Mouse (Mus musculus) adrenal gland, adult (tissue): Measurements from ENCODE around the gene Srsf2.
"Not testable (repeated sequence)": the region's sequence is repeated elsewhere in the genome, so short reads cannot be mapped to it uniquely, and the experiment has no call there.

Experiments
- DNase-seq, 2 experiments: peaks; one replicate each; pipeline ENCODE4 v3.0.0; 2022 to 2023; ENCODE audit warnings: low spot score in 1 of 2; ENCODE audit not compliant: inconsistent age in 2 of 2

The Srsf2 gene

DNA sequence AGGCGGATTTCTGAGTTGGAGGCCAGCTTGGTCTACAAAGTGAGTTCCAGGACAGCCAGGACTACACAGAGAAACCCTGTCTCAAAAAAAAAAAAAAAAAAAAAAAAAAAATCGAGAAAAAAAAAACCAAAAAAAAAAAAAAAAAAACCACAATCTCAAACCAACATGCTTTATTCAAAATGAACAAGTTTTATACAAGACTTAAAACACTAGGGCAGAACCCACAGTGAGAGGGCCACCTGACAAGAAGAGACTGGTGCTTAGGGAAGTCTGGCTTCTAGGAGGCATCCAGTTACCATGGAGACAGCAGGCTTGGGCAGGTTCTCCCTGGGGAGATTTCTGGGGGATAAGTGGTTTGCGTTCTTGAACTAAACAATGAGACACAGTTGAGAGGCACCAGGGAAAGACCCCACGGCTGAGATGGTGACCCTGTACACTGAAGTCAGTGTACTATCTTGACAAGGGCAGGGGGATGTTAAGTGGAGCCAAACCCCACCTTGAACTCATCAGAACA is 20.7 kb downstream of the Srsf2 start:
- DNase-seq = no peak

GRCm38 (mm10) chr11:116827534-116828165 is 25.2 kb downstream of the Srsf2 start, which contains the start of gene Mxra7:
Gene Mxra7 (minus strand): TSS chr11:116828046.
- DNase-seq = peak; percentile 90 to 95

GRCm38 (mm10) chr11:116826550-116827504 is 26.1 kb downstream of the Srsf2 start:
- DNase-seq = peak; percentile 33 to 57

DNA sequence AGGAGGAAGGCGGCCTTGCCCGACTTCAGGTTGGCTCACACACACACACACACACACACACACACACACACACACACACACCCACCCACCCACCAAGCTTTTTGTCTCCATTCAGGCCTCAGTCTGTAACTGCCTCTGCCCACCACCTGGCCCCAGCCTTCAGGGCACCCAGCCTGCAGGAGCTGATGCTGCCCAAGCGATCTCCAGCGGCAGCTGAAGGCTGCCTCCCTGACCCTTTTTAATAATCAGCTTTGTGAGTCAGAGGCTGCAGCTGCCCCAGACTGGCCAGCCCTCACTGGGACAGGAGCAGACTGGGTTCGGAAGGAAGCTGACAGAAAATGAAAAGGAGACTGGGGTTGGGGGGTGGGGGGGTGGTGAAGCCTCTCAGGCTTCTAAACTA is 27.7 kb downstream of the Srsf2 start:
- DNase-seq = peak; percentile 69 to 81

- DNase-seq = not testable (repeated sequence)
Observed at GRCm38 (mm10) chr11:116823885-116824284, 29.0 kb downstream of the Srsf2 start.

DNA sequence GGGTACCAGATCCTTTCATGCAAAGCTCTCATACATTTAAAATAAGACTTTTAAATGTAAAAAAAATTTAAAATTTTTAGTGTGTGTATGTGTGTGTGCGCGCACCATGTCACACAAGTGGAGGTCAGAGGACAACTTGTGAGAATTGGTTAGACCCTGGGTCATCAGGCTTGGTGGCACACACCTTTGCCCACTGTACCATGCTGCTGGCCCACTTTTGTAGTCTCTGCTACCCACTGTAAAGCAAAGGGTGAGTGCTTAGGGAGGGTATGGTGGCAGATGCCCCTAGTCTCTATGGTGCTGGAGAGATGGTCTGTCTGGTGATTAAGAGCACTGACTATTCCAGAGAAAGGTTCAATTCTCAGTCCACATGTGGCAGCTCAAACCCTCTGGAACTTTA is 29.6 kb downstream of the Srsf2 start:
- no peak for DNase-seq

- DNase-seq = no peak
Observed at GRCm38 (mm10) chr11:116822626-116823025, 30.3 kb downstream of the Srsf2 start.

DNA sequence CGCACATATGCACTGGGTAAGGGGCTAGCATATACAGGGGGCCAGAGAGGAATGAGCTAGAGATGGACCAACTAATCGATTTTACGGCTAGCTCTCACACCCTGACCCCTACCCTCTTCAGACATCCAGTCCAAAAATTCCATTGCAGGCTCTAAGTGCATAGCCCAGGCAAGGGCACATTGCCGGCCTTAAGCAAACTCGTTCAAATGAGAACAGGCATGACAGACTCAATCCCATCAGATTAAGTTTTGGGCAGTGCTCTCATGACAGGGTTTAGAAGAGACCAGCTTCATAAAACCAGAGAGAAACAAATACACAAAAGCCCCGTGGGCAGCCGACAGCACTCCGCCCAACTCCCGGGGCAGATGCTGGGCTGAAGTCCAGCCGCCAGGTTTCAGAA is 30.7 kb downstream of the Srsf2 start:
- DNase-seq = no peak

DNA sequence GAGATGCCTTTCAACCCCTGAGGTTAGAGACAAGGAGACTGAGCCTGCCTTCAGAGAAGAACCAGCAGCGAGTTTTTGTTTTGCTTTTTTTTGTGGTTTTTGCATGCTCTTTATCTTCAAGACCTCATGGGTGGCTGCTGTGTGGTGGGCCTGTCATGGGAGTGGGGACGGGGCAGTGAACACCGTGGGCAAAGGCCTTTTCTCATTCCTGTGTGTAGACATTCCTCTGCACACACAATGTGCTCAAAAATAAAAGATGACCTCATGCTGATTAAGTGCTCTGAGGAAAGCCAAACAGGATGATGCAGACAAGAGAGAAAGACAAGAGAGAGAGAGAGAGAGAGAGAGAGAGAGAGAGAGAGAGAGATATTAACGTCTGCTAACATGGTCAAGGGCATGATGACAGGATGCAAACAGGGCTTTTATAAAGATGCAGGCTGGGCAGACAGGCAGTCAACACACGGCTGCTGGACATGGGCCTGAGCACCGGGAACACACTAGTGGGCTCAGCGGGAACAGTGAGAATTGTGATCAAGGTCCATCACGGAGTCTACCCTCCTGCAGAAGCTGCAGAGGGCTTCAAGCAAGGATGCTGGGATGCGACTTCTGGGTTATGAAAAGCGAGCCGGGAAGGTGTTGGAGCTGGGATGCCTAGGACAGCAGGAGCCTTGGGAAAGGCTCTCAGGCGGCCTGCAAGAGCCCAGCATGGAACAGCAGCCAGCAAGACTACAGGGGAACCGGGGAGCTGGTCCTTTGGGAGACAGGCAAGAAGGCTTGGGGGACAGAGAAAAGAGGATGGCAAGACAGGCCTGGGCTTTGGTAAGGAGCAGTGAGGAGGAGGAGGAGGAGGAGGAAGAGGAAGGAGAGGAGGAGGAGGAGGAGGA is 31.6 kb downstream of the Srsf2 start:
- no peak for DNase-seq

- no peak for DNase-seq
Observed at GRCm38 (mm10) chr11:116819932-116820593, 32.8 kb downstream of the Srsf2 start.

DNA sequence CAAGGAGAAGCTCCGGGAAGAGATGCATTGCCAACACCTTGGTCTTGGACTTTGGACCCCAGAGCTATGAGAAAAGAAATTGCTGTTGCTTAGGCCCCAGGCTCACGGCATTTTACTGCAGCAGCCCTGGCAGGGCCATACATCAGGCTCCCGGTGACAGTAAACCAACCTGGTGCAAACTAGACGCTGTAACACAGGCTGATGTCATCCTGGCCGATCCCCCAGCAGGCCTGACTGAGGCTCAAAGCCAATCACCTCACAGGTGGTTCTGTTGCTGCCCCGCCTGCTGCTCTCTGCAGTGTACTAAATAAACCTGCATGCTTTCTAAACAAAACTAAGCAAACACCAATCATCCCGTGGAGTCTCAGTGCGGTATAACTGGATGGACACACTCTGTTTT is 34.2 kb downstream of the Srsf2 start:
- DNase-seq = peak in 1 of 2 experiments; percentile 38

- DNase-seq = no peak
Observed at GRCm38 (mm10) chr11:116817567-116817966, 35.3 kb downstream of the Srsf2 start.

DNA sequence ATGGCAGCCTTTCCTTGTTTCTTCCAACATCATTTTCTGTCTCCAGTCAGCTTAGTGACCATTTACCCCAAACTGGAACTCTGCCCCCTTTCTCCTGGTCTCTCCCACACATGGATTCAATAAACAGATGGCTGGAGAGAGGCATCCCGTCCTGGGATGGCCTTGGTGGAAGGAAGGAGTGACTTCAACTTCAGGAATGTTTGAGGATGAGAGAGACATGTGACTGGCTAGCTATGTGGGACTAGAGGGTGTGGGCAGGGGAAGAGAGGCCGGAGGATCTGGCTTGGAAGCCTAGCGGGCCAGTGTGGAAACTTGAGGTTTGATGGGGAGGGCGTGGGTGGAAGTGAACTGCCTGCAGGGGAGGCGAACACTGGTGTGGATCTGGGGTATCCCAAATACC is 36.1 kb downstream of the Srsf2 start:
- DNase-seq = peak; percentile 77 to 79

DNA sequence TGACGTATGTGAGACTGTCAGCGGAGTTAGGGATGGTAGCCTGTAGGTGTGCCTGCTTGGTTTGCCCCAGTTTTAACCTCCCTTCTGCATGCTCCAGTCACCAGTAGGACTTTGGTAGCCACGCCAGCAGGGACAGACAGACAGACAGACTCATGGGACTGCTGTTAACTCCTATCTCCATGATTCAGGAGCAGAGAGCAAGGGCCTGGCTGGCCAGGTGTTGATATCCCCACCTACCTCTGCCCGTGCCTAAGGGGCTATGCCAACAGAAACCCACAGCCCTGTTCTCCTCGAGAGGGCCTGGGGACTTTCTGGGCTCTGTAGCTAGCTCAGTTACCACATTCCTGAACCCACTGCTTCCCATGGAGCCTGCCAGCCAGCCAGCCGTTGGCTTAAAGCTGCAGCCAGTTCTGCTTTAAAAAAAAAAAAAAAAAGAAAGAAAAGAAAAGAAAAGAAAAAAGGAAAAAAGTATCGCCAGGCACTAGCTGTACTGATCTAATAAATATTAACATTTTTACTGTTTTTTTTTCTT is 37.9 kb downstream of the Srsf2 start:
- DNase-seq = no peak

DNA sequence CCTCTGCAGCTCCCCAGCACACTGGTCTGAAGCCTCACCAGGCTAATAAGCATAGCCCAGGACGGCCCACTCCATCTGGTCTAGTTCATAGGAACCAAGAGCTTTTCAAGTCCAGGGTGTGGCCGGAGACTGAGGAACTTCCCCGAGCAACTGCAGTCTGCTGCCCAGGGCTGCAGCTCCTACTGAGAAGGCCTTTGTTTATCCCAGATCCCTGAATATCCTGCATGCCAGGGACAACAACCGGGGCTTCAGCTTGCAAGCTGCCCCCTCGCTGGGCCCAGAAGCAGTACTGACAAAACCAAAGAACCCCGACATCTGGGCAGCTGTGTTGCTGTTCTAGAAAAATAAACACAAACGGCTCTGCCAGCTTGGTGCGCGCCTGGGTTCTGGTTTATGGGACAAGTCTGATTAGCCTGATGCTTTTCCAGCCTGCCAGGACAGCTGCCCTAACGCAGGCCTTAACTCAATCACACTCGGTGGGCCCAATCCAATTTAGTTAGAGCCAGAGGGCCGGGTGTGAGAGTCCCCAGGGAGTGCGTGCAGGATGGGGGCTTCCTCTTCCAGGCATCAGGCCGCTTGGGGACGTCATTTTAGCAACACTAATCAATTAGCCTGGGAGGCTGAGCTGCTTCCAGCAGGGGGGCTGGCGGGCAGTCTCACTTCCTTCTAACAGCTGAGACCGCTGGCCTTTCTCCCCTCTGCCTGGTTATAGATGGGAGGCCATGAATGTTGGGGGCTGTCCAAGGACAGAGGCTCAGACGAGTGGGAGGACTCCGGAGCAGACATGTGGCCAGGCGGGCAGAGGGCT is 38.6 kb downstream of the Srsf2 start:
- peak; percentile 62 to 71 for DNase-seq

GRCm38 (mm10) chr11:116813610-116814009 is 39.3 kb downstream of the Srsf2 start:
- DNase-seq = no peak

GRCm38 (mm10) chr11:116812793-116813529 is 39.9 kb downstream of the Srsf2 start:
- peak; percentile 34 to 50 for DNase-seq
